Mouse (Mus musculus) limb, embryonic 11.5 days (tissue): ENCODE results near the gene A730049H05Rik. TPM values are rescaled to one million over a fixed set of nuclear protein-coding genes. Genes with fewer than 3 reads are reported as not detected.

Experiments
- ATAC-seq: fragments of 200-750 bp; cut with Nextera tagmentation; 2 replicates; pipeline ENCODE4 v1.8.0; 2017; ENCODE audit warnings: low read depth; ENCODE audit not compliant: insufficient number of reproducible peaks, low FRiP score, low TSS enrichment
- DNase-seq: peaks from one replicate; pipeline ENCODE4 v3.0.0-alpha.2; 2015; ENCODE audit warnings: low spot score
- H3K27ac ChIP-seq: fragments of 300-500 bp; sonication (generic); replicated peaks from 2 replicates; pipeline ENCODE4 v1.5.1; 2014; ENCODE audit warnings: low read depth, mild to moderate bottlenecking, low read length
- H3K27me3 ChIP-seq: fragments of 300-500 bp; sonication (generic); 2 replicates; pipeline ENCODE4 v1.6.1; 2014; ENCODE audit warnings: mild to moderate bottlenecking, low read length, mixed read lengths; ENCODE audit not compliant: control insufficient read depth, insufficient read depth
- H3K36me3 ChIP-seq: fragments of 300-500 bp; sonication (generic); 2 replicates; pipeline ENCODE4 v1.6.1; 2014; ENCODE audit warnings: mild to moderate bottlenecking, low read length, moderate library complexity, mixed read lengths; ENCODE audit not compliant: control insufficient read depth, insufficient read depth
- H3K4me1 ChIP-seq: fragments of 300-500 bp; sonication (generic); 2 replicates; pipeline ENCODE4 v1.6.1; 2014; ENCODE audit warnings: low read length, mixed read lengths; ENCODE audit not compliant: control insufficient read depth, insufficient read depth
- H3K4me2 ChIP-seq: fragments of 300-500 bp; sonication (generic); 2 replicates; pipeline ENCODE4 v1.6.1; 2014; ENCODE audit warnings: low read depth, mild to moderate bottlenecking, moderate library complexity; ENCODE audit not compliant: severe bottlenecking
- H3K4me3 ChIP-seq: fragments of 300-500 bp; sonication (generic); 2 replicates; pipeline ENCODE4 v1.5.1; 2014; ENCODE audit warnings: low read depth, low read length
- H3K9ac ChIP-seq: fragments of 300-500 bp; sonication (generic); 2 replicates; pipeline ENCODE4 v1.6.1; 2014; ENCODE audit warnings: mild to moderate bottlenecking, low read length
- H3K9me3 ChIP-seq: fragments of 300-500 bp; sonication (generic); 2 replicates; pipeline ENCODE4 v1.6.1; 2016; ENCODE audit warnings: low read length; ENCODE audit not compliant: control insufficient read depth
- WGBS: fragments of 180-500 bp; shearing (Covaris S2); extraction: QIAGEN DNeasy Blood & Tissue Kit; methylation state at CpG from one replicate; pipeline ENCODE4 v1.1.7; 2014; 5-methylcytosine and 5-hydroxymethylcytosine counted together
- polyA plus RNA-seq: library from polyadenylated mRNA; unstranded; fragments of >200 nt; fragmentation: Nextera tagmentation; extraction: Ambion mirVana; gene quantifications from 2 replicates; pipeline ENCODE4 v1.2.1, GENCODE M21; 2014

A730049H05Rik gene
- polyA plus RNA-seq, 1 experiment from 2014 or later, result 0.55 TPM

DNA sequence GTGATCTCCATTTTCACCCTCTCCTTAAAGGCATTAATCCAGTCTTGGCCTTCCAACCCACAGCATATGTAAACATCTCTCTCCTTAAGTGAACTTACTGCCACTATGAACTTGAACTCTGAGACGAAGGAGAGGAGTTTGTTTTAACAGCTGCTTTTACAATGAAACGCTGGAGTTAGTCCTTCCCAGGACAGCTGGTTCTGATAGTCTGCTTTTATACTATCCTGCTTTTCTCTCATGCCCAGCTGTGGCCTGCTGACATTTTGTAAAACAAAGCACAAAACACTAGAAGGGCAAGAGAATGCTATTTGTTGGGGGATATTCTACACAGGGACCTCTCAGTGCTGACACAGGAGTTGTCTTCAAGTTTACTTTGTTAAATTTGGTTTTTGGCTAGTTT lies 25.7 kb downstream of the A730049H05Rik start:
- H3K27ac ChIP-seq, result no peak overlapping the region

DNA sequence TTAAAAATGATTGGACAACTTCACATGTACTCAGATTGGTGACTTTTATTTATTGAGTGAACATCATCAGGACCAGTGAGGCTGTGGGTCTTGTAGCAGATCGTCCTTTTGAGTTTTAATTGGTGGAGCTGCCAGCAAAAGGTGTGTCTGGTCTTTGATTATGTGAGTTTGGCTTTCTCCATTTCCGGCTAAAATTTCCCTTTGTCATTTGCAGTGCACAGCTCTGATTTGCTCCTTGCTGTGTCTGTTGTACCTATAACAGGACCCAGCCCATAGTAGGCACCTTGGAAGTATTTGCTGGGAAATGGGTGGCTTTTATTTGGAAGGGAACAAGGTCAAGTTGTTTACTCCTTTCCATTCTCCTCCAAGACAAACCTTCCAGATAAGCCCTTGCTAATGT lies 27.2 kb downstream of the A730049H05Rik start:
- 67% methylated on average over 2 of the region's 2 CpGs for WGBS
- ATAC-seq (no peak), DNase-seq (no peak)
- Histone ChIP-seq H3K9me3 (no peaks in the 10 kb centered on the region), H3K4me2 (no peak overlapping the region), H3K4me3 (no peak overlapping the region), H3K27me3 (no peaks in the 10 kb centered on the region), H3K27ac (no peak overlapping the region), H3K4me1 (no peaks in the 10 kb centered on the region), H3K36me3 (no peaks in the 10 kb centered on the region), H3K9ac (no peak overlapping the region)

More for the DNA sequence above, 25.7 kb downstream of the A730049H05Rik start:
- H3K9ac ChIP-seq, result no peak overlapping the region
- DNase-seq (no peak), ATAC-seq (no peak)
- no peak overlapping the region for H3K4me2 ChIP-seq
- no peaks in the 10 kb centered on the region for H3K9me3 ChIP-seq
- H3K36me3 ChIP-seq, result no peaks in the 10 kb centered on the region
- WGBS, result 13% methylated on average over 2 of the region's 2 CpGs
- no peaks in the 10 kb centered on the region for H3K27me3 ChIP-seq
- no peak overlapping the region for H3K4me3 ChIP-seq
- no peaks in the 10 kb centered on the region for H3K4me1 ChIP-seq

DNA sequence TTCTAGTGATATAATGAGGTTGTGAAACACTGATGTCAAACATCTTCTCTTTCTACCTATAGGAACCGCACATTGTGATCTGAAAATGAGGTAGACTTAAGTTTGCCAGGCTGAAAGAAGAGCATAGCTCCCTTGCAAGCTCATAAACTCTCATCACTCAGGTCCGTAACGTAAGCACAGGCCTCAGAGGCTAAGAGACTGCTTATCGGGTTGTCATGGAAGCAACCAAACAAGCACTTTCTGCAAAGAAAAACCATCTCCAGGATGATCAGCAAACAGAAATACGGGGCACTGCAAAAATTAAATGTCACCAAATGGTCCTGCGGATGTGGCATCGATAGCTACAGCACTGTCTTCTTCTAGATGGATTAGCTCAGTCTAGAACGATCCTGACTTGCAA lies 29.6 kb downstream of the A730049H05Rik start:
- no peak overlapping the region for H3K4me3 ChIP-seq
- DNase-seq, result no peak
- ATAC-seq, result no peak
- no peaks in the 10 kb centered on the region for H3K27me3 ChIP-seq
- no peak overlapping the region for H3K4me2 ChIP-seq
- no peaks in the 10 kb centered on the region for H3K4me1 ChIP-seq
- H3K36me3 ChIP-seq, result no peaks in the 10 kb centered on the region
- no peaks in the 10 kb centered on the region for H3K9me3 ChIP-seq
- WGBS, result 91% methylated on average over 8 of the region's 8 CpGs
- no peak overlapping the region for H3K27ac ChIP-seq
- no peak overlapping the region for H3K9ac ChIP-seq

DNA sequence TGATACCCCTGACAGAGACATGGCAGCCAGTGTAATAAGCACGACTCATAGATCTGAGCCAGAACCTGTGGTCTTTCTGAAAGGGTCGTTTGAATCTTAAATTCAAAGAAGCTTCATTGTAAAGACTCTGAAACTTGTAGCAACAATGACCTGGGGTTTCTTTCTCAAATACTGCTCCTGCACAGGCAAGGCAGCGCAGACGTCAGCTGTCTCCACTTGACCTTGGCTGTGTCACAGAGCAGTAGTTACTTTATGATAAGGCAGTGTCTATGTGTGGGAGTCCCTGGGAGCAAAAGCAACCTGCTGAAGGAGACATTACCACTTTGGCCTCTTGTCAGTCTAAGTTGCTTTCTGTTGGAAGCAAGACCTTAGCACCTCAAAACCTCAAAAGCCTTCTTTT lies 30.3 kb downstream of the A730049H05Rik start:
- Histone ChIP-seq H3K9ac (no peak overlapping the region), H3K4me2 (no peak overlapping the region), H3K4me1 (no peaks in the 10 kb centered on the region), H3K27ac (no peak overlapping the region), H3K9me3 (no peaks in the 10 kb centered on the region), H3K27me3 (no peaks in the 10 kb centered on the region), H3K4me3 (no peak overlapping the region), H3K36me3 (no peaks in the 10 kb centered on the region)
- no peak for DNase-seq
- no peak for ATAC-seq
- 72% methylated on average over 4 of the region's 4 CpGs for WGBS

DNA sequence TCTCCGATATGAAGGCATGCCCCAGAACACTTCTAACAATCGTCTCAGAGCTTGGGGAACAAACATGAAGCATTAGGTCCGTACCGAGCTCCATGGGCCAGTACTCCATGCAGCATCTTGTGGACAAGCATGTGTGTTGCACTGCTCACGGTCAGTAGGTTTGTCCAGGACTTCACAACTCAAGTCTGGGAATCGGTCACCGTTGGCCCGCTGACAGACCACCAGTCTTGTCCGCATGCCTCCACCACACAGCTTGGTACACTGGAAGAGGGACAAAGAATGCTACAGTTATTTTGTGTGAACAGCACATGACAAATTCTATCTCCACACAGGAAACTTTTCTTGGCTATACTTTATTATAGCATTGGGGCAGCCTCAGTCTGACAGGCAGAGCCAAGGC lies 32.9 kb downstream of the A730049H05Rik start:
- Histone ChIP-seq H3K4me3 (no peak overlapping the region), H3K27ac (no peak overlapping the region), H3K4me1 (no peaks in the 10 kb centered on the region), H3K4me2 (no peak overlapping the region), H3K36me3 (no peaks in the 10 kb centered on the region), H3K9ac (no peak overlapping the region), H3K9me3 (no peaks in the 10 kb centered on the region), H3K27me3 (no peaks in the 10 kb centered on the region)
- DNase-seq (no peak), ATAC-seq (no peak)
- 94% methylated on average over 9 of the region's 9 CpGs for WGBS

DNA sequence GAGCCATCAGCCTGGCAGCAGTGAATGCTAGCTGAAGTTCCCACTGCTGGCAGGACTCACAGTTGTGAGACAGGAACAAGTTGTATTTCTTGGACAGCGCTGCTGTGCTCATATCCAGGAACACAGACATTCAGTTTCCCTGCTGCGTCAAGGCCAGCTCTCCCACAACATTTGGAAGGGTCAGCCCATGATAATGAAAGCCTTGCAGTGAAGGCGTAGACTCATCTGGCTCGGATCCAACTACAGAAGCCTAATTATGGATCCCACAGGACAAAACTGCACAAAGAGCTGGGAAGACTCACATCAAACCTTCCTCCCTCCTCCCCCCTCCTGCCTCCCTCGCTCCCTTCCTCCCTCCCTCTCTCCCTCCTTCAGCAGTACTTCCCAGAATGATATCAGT lies 34.0 kb downstream of the A730049H05Rik start:
- 73% methylated on average over 5 of the region's 5 CpGs for WGBS
- no peak overlapping the region for H3K9ac ChIP-seq
- no peaks in the 10 kb centered on the region for H3K4me1 ChIP-seq
- no peaks in the 10 kb centered on the region for H3K9me3 ChIP-seq
- DNase-seq (no peak), ATAC-seq (no peak)
- no peaks in the 10 kb centered on the region for H3K27me3 ChIP-seq
- no peaks in the 10 kb centered on the region for H3K36me3 ChIP-seq
- H3K4me2 ChIP-seq, result no peak overlapping the region
- no peak overlapping the region for H3K27ac ChIP-seq
- H3K4me3 ChIP-seq, result no peak overlapping the region

DNA sequence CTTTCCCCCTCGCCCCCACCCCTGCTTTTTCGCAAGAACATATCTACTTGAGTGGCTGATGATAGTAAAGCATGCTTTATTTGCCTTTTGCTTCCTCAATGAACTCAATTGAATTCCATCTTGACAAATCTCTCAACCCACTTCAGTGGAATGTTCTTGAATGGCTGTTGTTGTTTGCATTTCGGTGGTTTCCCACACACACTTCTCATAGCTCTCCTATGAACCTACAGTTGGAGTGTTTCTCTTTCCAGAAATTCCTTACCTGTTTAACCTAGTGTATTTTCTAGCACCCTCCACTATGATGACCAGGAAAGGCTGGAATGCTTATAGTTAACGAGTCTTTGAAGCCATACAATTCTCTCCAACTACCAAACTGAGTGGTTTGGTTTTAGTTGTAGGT lies 38.6 kb downstream of the A730049H05Rik start:
- Histone ChIP-seq H3K9ac (no peak overlapping the region), H3K36me3 (no peaks in the 10 kb centered on the region), H3K27me3 (no peaks in the 10 kb centered on the region), H3K27ac (no peak overlapping the region), H3K4me3 (no peak overlapping the region), H3K4me2 (no peak overlapping the region), H3K4me1 (no peaks in the 10 kb centered on the region), H3K9me3 (no peaks in the 10 kb centered on the region)
- ATAC-seq, result no peak
- no peak for DNase-seq
- WGBS, result 89% methylated on average over 4 of the region's 4 CpGs

DNA sequence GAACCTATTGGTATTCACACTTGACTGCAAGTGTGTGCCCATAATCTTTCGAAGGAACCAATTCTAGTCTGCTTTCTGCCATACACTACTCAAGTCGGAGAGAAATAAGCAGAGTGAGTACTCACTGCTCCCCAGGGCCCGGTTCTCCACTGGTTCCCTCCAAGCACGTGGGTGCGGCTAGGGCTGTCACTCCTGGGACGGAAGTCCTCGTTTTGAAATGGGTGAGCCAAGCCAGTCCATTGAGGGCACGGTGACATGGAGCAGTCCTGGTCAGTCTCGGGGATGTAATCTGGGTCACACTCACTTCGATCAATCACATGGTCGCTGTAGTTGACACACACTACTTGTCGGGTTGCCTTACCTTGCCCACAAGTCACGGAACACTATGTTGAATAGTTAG lies 41.5 kb downstream of the A730049H05Rik start:
- ATAC-seq (no peak), DNase-seq (no peak)
- Histone ChIP-seq H3K9me3 (no peaks in the 10 kb centered on the region), H3K27me3 (no peaks in the 10 kb centered on the region), H3K4me3 (no peak overlapping the region), H3K9ac (no peak overlapping the region), H3K36me3 (no peaks in the 10 kb centered on the region), H3K27ac (no peak overlapping the region), H3K4me1 (no peaks in the 10 kb centered on the region), H3K4me2 (no peak overlapping the region)
- WGBS, result 89% methylated on average over 13 of the region's 13 CpGs

DNA sequence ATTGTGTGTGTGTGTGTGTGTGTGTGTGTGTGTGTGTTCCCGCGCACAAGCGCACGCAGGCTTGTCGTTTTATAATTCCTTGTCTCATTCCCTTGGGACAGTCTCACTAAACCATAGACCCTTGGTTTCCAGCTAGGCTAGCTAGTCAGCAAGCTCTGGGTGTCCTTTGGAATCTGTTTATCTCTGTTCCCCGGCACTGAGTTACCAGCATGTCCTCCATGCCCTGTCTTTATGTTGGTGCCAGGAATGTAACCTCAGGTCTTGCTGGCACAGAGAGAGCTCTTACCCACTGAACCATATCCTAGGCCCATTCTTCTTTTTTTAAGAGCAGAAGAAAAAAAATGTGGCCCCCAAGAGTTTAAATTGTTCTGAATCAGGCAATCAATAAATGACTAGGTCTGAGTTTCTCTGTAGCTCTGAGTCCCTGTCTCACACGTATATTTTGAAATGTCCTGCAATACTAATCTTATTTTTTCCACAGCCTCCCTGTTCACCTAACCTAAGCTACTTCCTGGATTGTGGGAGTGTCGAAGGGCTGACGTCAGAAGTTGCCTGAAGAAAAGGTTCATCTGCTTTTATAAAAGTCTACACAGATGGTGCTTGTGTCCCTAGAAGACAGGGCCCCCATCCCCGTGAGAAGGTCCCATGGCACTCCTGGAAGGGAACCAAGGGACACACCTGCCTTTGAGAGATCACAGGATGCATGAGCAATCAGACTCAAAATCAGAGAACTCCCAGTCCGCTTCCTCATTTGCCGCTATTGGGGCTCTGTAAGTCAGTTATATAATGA lies 42.6 kb downstream of the A730049H05Rik start:
- no peak for ATAC-seq
- no peak for DNase-seq
- no peaks in the 10 kb centered on the region for H3K9me3 ChIP-seq
- no peaks in the 10 kb centered on the region for H3K36me3 ChIP-seq
- H3K27ac ChIP-seq, result no peak overlapping the region
- H3K4me1 ChIP-seq, result no peaks in the 10 kb centered on the region
- no peak overlapping the region for H3K4me2 ChIP-seq
- 92% methylated on average over 12 of the region's 12 CpGs for WGBS
- H3K4me3 ChIP-seq, result no peak overlapping the region
- no peak overlapping the region for H3K9ac ChIP-seq
- H3K27me3 ChIP-seq, result no peaks in the 10 kb centered on the region
